Mouse (Mus musculus) frontal cortex, postnatal 10 days (tissue): Measurements from ENCODE around the gene Tmem253.
A peak's percentile ranks its signal among the peaks of the same experiment; 100 is the strongest.
"Not testable (repeated sequence)": the region's sequence is repeated elsewhere in the genome, so short reads cannot be mapped to it uniquely, and the experiment has no call there.

Experiments used
- DNase-seq, 2 experiments: peaks; one replicate each; pipeline ENCODE4 v3.0.0; 2022; ENCODE audit warnings: low spot score in 2 of 2, mixed read lengths in 1 of 2

Gene Tmem253

DNA sequence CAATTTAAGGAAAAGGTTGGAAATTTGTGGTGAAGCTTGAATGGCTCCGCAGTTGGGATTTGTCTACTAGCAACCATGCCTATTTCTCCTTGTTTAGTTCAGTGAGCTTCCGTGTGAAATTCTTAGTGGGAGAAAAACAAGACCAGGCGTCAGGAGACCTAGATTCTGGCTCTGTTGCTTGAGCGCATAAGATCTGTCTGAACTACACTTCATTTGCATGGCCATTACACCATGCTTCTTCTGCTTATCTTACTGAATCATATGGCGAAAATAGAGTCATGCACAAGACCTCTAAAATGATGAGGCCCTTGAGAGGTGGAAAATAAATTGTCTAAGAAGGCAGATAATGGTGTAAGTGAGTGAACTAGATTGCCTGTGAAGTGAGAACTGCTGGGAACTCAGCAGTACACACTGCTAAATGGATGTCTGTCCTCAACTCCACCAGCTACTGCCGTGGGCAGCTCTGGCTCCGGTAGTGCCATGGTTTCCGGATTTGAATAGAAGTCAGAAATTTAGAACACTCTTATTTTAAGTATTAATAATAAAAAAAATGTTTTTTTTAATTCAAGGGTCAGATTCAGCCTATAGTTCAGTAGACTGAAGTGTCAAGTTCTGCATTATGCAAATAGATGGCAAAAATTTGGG is 6.2 kb downstream of the Tmem253 start:
- DNase-seq = no peak

DNA sequence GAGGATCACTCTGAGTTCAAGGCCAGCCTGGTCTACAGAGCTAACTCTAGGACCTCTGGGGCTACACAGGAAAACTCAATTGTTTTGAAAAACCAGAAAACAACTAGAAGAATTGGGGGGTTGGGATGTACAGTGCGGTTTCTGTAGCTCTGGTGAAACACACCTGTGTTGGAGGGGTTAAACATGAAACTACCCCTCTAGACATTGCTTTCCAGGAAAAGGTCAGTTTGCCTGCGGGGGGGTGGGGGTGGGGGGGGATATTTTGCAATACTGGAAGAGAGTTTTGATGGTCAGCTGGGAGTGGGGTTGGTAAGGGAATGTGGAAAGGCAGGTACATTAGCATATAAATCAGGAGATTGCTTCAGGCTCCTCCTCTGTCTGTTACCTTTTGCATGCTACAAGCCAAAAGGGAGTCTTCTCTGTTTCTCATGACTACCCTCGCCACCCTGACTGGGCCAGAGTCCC is 6.8 kb downstream of the Tmem253 start:
- no peak for DNase-seq

DNA sequence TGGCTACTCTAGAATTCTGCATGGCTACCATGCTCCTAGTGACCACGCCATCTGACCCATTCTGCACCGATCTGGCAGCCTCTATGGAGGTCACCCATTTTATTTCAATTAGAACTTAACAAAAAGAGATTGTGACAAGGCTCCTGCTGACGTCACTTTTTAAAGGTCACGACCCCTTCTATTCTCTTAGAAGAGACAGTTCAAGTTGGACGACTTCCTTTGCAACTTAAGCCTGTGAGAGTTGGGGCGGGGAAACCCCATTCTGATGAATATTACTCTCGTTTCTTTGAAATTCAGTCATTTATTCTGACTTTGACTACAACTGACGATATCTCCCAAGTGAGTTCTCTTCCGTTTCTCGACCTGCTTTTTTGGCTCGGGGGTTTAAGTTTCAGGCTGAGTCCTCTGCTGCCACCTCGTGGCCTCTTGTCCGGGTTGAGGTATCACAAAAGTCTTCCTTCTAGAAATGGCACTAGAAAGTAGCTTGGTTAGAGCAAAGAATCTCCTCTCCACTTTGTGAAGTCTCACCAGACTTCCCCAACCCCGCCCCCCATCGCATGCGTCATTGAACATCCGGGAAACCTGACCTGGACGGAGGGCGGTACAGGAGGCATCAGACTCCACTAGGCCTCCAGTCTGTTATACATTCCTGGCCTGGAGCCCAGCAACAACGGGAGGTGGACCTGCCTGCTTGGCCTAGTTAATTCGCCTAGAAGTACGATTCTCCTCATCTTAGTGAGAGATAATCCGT is 7.4 kb downstream of the Tmem253 start:
- DNase-seq = peak; percentile 77 to 82

DNA sequence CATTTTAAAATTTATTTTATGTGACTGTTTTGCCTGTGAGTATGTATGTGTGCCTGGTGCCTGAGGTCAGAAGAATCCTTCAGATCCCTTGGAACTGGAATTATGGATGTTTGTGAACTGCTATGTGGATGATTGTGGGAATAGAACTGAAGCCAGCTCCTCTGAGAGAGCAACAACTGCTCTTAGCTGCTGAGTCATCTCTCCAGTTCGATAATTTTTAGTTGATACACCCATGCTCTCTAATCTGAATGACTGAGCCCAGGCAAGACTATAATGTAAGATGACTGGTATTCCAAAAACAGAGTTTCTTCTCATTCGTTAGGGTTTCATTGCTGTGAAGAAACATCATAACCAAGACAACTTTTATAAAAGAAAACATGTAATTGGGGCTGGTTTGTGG is 8.7 kb downstream of the Tmem253 start:
- no peak for DNase-seq

DNA sequence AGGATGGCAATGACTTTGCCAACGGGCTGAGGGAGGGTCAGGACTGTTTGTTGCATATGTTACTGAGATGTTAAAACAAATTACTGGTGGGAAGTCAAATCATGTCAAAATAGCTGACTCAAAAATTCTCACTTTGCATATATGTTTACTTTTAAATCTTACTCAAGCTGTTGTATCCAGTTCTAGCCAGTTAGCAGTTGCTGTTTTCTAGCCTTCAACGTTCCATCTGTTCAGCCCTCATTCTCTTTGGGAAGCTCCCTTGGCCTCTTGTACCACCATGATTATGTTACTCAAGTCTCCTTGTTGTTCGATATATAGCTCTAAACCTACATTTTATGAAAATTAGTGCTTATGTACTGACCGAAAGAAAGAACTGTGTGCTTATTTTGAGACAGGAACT is 10.9 kb downstream of the Tmem253 start:
- no peak for DNase-seq

DNA sequence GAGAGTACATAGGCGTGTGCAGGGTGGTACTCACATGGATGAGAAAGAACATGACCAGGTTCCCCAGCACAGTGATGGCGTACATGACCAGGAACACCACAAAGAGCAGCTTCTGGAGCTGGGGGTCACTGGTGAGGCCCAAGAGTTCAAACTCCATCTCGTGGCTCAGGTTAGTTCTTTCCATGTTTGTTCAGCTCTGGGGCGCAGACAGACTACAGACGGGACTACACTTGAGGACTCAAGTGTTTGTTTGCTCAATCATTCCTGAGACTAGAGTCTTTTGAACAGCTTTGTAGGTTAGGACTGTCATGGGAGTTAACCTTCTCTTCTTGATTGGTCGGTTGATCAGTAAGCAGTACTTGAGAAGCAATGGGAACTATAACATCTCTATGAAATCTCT is 20.5 kb downstream of the Tmem253 start:
- DNase-seq = no peak

DNA sequence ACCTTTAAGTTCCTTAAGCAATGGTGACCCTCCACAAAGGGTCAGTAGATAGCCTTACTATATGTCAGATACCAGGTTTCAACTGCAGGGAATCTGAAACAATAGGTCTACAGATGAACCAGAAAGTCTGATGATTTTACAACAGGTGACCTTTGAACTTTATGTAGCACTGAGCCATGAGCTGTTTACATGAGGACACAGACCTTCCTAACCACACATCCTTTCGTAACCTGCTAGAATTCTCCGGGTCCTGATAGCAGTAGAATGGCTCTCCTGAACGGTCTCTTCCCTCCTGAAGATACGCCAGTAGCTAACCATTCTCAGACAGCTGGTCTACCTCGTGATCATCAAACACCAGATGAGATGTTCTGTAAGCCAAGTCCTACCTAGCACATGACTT is 23.9 kb downstream of the Tmem253 start:
- no peak for DNase-seq

DNA sequence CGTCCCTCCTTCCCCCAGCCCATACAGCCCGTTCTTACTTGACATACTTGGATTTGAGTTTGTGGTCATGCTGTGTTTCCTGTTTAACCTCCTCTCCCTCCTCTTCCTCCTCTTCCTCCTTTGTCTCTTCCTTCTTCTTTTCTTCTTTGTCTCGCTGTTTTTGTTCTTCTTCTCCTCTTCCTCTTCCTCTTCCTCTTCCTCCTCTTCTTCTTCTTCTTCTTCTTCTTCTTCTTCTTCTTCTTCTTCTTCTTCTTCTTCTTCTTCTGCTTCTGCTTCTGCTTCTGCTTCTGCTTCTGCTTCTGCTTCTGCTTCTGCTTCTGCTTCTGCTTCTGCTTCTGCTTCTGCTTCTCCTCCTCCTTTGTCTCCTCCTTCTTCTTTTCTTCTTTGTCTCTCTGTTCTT is 26.9 kb downstream of the Tmem253 start, which contains the start of gene Olfr221:
Gene Olfr221, minus strand, starts transcription at position 101 of the 400 bp plus-strand sequence.
- not testable (repeated sequence) for DNase-seq

DNA sequence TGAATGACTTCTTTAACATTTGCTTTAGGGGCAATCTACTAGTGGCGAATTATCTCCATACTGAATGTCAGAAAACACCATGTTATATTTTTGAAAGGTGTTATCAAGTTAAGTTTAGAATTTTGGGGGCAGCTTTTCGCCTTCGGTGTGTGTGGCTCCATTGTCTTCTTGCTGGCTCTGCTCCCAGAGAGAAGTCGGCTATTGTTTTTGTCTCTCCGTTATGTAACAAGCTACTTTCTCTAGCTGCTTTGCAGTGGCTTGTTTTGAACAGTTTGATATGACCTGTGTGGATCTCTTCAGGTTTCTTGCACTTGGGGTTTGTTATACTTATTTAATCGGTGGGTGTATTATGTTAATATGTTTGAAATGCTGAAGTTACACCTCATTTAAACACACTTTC is 28.0 kb downstream of the Tmem253 start:
- DNase-seq = no peak

DNA sequence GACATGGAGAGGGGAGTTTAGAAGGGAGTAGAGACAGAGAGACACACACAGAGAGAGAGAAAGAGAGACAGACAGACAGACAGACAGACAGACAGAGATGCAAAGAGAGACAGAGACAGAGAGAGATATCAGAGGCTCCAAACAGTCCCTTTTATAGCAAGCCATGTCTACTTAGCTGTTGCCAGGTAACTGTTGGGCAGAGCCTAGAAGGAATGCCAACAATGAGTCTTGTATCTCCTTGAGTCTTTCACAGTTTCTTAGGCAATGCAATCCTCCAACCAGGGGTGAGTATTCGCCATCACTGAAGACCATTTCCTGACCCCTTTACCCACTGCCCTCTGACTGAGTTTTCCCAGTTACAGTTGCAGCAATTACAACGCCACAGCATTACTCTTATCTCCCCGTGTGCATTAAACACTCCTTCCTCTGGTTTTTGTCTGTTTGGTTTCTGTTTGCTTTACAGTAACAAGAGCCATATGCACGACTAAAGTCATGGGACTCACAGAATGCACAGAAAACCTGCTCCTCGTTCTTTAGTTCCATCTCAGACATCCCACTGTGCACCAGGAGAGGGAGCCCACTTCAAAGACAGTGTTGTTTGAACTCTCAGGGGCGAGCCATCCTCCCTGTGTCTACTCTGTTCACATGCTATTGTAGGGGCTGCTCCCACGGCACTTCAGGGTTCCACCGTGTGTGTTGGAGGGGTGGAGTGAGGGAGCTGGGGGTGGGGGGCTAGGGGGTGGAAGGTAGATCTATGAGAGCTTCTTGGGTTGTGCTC is 29.6 kb downstream of the Tmem253 start:
- DNase-seq = peak in 1 of 2 experiments; percentile 27

DNA sequence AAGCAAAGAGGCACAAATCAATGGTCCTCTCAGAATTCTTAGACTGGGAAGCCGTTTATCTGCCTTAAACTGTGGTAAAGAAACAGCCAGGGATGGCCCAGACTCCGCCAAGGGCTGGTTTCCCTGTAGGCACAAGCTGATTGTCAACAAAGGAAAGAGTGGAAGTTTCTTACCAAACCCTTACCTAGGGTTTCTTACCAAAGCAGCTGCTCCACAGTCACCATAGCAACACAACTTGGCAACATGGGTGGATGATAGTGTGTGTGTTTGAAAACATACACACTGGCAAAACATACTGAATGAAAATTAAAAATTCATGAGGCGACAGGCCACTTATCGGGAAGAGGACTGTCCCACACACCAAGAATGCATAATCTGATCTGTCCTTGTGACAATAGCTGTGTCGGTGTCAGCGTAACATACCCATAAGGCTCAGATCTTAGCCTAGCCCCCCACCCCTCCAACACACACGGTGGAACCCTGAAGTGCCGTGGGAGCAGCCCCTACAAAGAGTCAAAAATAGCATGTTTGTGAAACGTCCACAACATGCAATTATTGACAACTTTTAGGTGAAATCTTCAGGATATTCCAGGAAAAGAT is 30.6 kb downstream of the Tmem253 start:
- DNase-seq = no peak

DNA sequence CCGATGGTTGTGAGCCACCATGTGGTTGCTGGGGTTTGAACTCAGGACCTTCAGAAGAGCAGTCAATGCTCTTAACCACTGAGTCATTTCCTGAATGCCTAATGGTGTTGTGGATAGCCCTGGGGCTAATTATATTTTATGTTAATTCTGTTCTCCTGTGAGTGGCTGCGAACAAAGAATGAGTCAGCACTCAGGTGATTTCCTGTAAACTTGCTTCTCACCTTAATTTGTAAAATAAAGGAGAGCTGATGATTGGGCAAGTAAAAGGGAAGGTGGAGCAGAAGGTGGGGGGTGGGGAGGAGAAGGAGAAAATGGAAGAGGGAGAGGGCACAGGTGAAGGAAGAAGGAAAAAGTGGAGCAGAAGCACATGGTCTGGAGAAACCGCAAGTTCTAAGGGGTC is 37.3 kb downstream of the Tmem253 start:
- DNase-seq = not testable (repeated sequence)

DNA sequence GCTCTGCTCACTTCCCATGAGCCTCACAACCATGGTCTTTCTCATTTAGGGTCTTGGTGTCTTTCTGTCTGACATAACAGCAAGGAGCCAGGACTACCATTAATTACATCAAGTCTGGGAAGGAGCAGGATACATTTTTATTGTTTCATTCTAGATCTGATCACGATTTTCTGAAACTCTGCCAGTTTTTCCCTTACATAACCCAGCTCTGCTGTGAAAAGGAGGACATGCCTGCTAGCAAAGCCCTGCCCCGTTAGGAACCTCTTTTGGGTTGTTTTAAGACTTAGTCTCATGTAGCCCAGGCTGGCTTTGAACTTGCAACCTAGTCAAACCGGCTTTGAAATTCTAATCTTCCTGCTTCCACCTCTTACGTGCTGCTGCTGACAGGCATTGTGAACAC is 44.5 kb downstream of the Tmem253 start:
- DNase-seq = no peak

DNA sequence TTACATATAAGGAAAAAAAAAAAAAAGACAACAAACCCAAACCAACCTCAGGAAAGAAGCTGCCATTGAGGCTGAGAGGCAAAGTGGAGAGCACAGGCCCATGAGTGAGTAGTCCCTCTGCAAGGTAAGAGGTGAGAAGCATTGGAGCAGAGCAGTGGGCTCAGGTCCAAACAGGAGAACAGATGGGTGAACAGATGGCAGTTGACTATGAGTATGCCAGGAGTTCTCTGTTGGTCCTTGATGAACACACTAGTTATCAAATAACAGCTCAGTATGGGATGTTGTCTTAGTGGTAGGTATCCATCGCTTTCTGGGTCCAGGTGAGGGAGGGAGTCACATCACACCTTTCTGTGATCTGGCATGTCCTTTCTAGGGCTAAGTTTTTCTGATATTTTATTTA is 45.3 kb downstream of the Tmem253 start:
- no peak for DNase-seq

DNA sequence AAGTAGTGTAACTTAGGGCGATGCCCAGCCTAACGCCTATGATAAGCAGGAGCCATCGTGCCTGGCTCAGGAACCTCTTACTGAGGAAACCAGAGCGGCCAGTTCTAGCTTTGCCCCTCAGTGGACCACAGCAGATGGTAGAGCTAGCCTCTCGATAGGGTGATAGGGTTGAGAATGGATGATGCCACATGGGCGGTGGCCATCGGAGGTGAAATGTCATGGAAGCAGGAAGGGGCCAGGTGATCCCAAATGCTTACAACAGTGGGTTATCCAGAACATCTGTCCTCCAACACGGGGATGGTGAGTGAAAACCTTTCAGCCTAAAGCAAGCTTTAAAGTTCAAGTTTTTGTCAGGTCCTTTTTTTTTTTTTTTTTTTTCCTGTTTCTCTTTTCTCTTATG is 46.3 kb downstream of the Tmem253 start:
- no peak for DNase-seq

DNA sequence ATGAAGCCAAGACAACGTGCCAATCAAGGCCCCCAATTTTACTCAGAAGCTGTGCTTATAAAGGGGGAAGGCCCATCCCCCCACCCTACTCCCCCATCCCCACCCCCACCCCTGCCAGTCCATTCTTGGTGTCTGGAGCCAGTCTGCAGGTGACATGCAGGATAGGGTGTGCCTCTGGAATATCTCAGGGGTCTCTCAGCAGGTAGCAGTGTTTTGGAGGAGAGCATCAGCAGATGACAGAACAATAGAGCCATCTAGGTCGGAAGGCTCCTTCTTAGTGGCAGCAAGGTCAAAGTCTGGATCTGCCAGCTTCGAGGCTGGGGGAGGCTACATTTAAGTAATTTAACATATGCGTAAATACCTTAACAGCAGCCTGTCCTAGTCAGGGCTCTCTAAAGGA is 50.7 kb downstream of the Tmem253 start:
- no peak for DNase-seq
